Mouse (Mus musculus) myocyte (in vitro differentiated cells): ENCODE results near the gene Cd55b. TPM values are rescaled to one million over a fixed set of nuclear protein-coding genes. Genes with fewer than 3 reads are reported as not detected.
"Not testable (repeated sequence)": the region's sequence is repeated elsewhere in the genome, so short reads cannot be mapped to it uniquely, and the experiment has no call there.

Experiments used
- H3K27me3 ChIP-seq: one replicate; pipeline ENCODE4 v1.6.1; 2011; ENCODE audit not compliant: control insufficient read depth, insufficient read depth, insufficient read length
- H3K36me3 ChIP-seq: one replicate; pipeline ENCODE4 v1.6.1; 2011; ENCODE audit not compliant: control insufficient read depth, insufficient read depth
- H3K4me2 ChIP-seq: one replicate; pipeline ENCODE4 v1.6.1; 2011; ENCODE audit warnings: low read depth, control low read depth
- H3K4me3 ChIP-seq: one replicate; pipeline ENCODE4 v1.5.1; 2011; ENCODE audit warnings: mild to moderate bottlenecking, control low read depth, moderate library complexity
- H3K79me2 ChIP-seq: one replicate; pipeline ENCODE4 v1.6.1; 2011; ENCODE audit not compliant: control insufficient read depth, insufficient read depth
- H3ac ChIP-seq: one replicate; pipeline ENCODE4 v1.6.1; 2011; ENCODE audit not compliant: control insufficient read depth, insufficient read length
- CEBPB ChIP-seq: IDR thresholded peaks from 2 replicates; pipeline ENCODE4 v1.6.1; 2011; ENCODE audit warnings: mild to moderate bottlenecking, moderate library complexity; ENCODE audit not compliant: poor library complexity, insufficient read depth, severe bottlenecking
- E2F4 ChIP-seq: IDR thresholded peaks from one replicate; pipeline ENCODE4 v1.6.1; 2011; ENCODE audit warnings: mild to moderate bottlenecking, control low read depth, moderate library complexity; ENCODE audit not compliant: insufficient read depth
- MAX ChIP-seq: IDR thresholded peaks from one replicate; pipeline ENCODE4 v1.6.1; 2011; ENCODE audit warnings: low read depth, mild to moderate bottlenecking, control low read depth
- MYOD1 ChIP-seq, 3 experiments: IDR thresholded peaks; one replicate each; pipeline ENCODE4 v1.6.1; 2011; ENCODE audit warnings: control low read depth in 2 of 3, low read depth in 2 of 3, mild to moderate bottlenecking in 2 of 3, moderate library complexity in 1 of 3; ENCODE audit not compliant: insufficient read length in 2 of 3, control insufficient read depth in 1 of 3
- MYOG ChIP-seq, 3 experiments: IDR thresholded peaks; one replicate each; pipeline ENCODE4 v1.6.1; 2011; ENCODE audit warnings: control low read depth in 2 of 3, low read depth in 2 of 3, mild to moderate bottlenecking in 2 of 3; ENCODE audit not compliant: insufficient read length in 2 of 3, control insufficient read depth in 1 of 3, insufficient read depth in 1 of 3
- POLR2A ChIP-seq: IDR thresholded peaks from one replicate; pipeline ENCODE4 v1.6.1; 2011; ENCODE audit warnings: low read depth, mild to moderate bottlenecking, control low read depth, moderate library complexity; ENCODE audit not compliant: insufficient read length
- POLR2AphosphoS2 ChIP-seq: IDR thresholded peaks from one replicate; pipeline ENCODE4 v1.6.1; 2011; ENCODE audit warnings: low read depth, control low read depth; ENCODE audit not compliant: insufficient read length
- REST ChIP-seq: IDR thresholded peaks from one replicate; pipeline ENCODE4 v1.6.1; 2011; ENCODE audit warnings: mild to moderate bottlenecking, control low read depth, moderate library complexity; ENCODE audit not compliant: insufficient read depth, insufficient read length
- SRF ChIP-seq: IDR thresholded peaks from one replicate; pipeline ENCODE4 v1.6.1; 2011; ENCODE audit warnings: low read depth; ENCODE audit not compliant: control insufficient read depth, insufficient read length
- TCF12 ChIP-seq: IDR thresholded peaks from one replicate; pipeline ENCODE4 v1.6.1; 2011; ENCODE audit warnings: mild to moderate bottlenecking, control low read depth; ENCODE audit not compliant: poor library complexity, insufficient read depth, severe bottlenecking
- TCF3 ChIP-seq: IDR thresholded peaks from one replicate; pipeline ENCODE4 v1.6.1; 2011; ENCODE audit warnings: low read depth, control low read depth; ENCODE audit not compliant: insufficient read length
- USF1 ChIP-seq: IDR thresholded peaks from one replicate; pipeline ENCODE4 v1.6.1; 2011; ENCODE audit warnings: low read depth, mild to moderate bottlenecking, control low read depth, moderate library complexity
- polyA plus RNA-seq: library from polyadenylated mRNA; unstranded; fragments of >200 nt; fragmentation: generic; extraction: Trizol; gene quantifications from one replicate; pipeline ENCODE4 v1.2.1, GENCODE M21; 2012; ENCODE audit warnings: missing spikeins

Cd55b gene
- polyA plus RNA-seq, 1 experiment, result not detected

GRCm38 (mm10) chr1:130387282-130387681 lies 35.5 kb downstream of the Cd55b start:
- not testable (repeated sequence) for H3ac ChIP-seq, H3K4me2 ChIP-seq, H3K27me3 ChIP-seq, H3K36me3 ChIP-seq, H3K4me3 ChIP-seq, H3K79me2 ChIP-seq

GRCm38 (mm10) chr1:130377726-130378429 lies 44.9 kb downstream of the Cd55b start:
- H3ac ChIP-seq, result no peak overlapping the region
- H3K4me2 ChIP-seq, result no peak overlapping the region
- H3K79me2 ChIP-seq, result no peaks in the 10 kb centered on the region
- no peaks in the 10 kb centered on the region for H3K27me3 ChIP-seq
- TF ChIP-seq SRF, result no peak
- TF ChIP-seq USF1, result no peak
- no peak for TF ChIP-seq MAX
- no peak for TF ChIP-seq CEBPB
- no peak for TF ChIP-seq POLR2AphosphoS2
- TF ChIP-seq MYOD1 (IDR thresholded peaks at IDR 0.05; ENCODE audit: control insufficient read depth in 1 of 3, insufficient read length in 2 of 3, low read depth in 2 of 3), result no peak
- no peak for TF ChIP-seq MYOG (IDR thresholded peaks at IDR 0.05; ENCODE audit: control insufficient read depth in 1 of 3, insufficient read depth in 1 of 3, insufficient read length in 2 of 3, low read depth in 2 of 3)
- TF ChIP-seq POLR2A, result no peak
- H3K4me3 ChIP-seq, result no peak overlapping the region
- H3K36me3 ChIP-seq, result no peaks in the 10 kb centered on the region

- H3K4me3 ChIP-seq, result no peak overlapping the region
- H3K4me2 ChIP-seq, result no peak overlapping the region
- TF ChIP-seq POLR2A (no peak), CEBPB (no peak), MYOG (IDR thresholded peaks at IDR 0.05; ENCODE audit: control insufficient read depth in 1 of 3, insufficient read depth in 1 of 3, insufficient read length in 2 of 3, low read depth in 2 of 3) (no peak), TCF12 (no peak), MAX (no peak), E2F4 (no peak), REST (no peak), TCF3 (no peak), USF1 (no peak), POLR2AphosphoS2 (no peak)
- no peak overlapping the region for H3ac ChIP-seq
- H3K79me2 ChIP-seq, result no peaks in the 10 kb centered on the region
- H3K27me3 ChIP-seq, result peaks cover 16% of the 10 kb centered on the region
- H3K36me3 ChIP-seq, result no peaks in the 10 kb centered on the region
Measured at GRCm38 (mm10) chr1:130374173-130374785, 48.5 kb downstream of the Cd55b start.

- TF ChIP-seq POLR2A (no peak), POLR2AphosphoS2 (no peak), MYOG (IDR thresholded peaks at IDR 0.05; ENCODE audit: control insufficient read depth in 1 of 3, insufficient read depth in 1 of 3, insufficient read length in 2 of 3, low read depth in 2 of 3) (no peak), E2F4 (no peak), TCF3 (no peak), USF1 (no peak), MYOD1 (IDR thresholded peaks at IDR 0.05; ENCODE audit: control insufficient read depth in 1 of 3, insufficient read length in 2 of 3, low read depth in 2 of 3) (no peak), SRF (no peak), TCF12 (no peak), MAX (no peak), REST (no peak)
- no peaks in the 10 kb centered on the region for H3K79me2 ChIP-seq
- H3K4me3 ChIP-seq, result no peak overlapping the region
- no peak overlapping the region for H3K4me2 ChIP-seq
- peaks cover 19% of the 10 kb centered on the region for H3K27me3 ChIP-seq
- no peaks in the 10 kb centered on the region for H3K36me3 ChIP-seq
- no peak overlapping the region for H3ac ChIP-seq
Measured at GRCm38 (mm10) chr1:130373398-130374083, 49.3 kb downstream of the Cd55b start.

- H3K27me3 ChIP-seq, result peaks cover 24% of the 10 kb centered on the region
- H3K79me2 ChIP-seq, result no peaks in the 10 kb centered on the region
Measured at GRCm38 (mm10) chr1:130371895-130372528, 50.8 kb downstream of the Cd55b start.

More at GRCm38 (mm10) chr1:130371895-130372528, 50.8 kb downstream of the Cd55b start:
- Histone ChIP-seq H3K4me2 (no peak overlapping the region), H3K4me3 (no peak overlapping the region), H3ac (no peak overlapping the region), H3K36me3 (no peaks in the 10 kb centered on the region)
- TF ChIP-seq POLR2A (no peak), REST (no peak)
